Comparison of ENCODE assay signal across 9 mouse cellular contexts in genomic region chr10:60212589-60213379, GRCm38 (mm10). TPM values are rescaled to one million over a fixed set of nuclear protein-coding genes. Genes with fewer than 3 reads are reported as not detected.
A peak's percentile ranks its signal among the peaks of the same experiment; 100 is the strongest.
DNase-seq lines count a peak whose midpoint lies in the region; ATAC-seq and TF ChIP-seq lines count a peak whose summit lies in the region.
"Had no signal": no experiment of that assay in that cellular context is flagged by ENCODE, and none has a peak within 500 bp of the region (broad histone marks: within the 10 kb centered on the region; RNA-seq: fewer than 3 reads in every experiment).

No protein-coding gene starts in this region.

- DNase-seq in limb, embryonic 10.5 days (ENCODE audit: low spot score): no peak
- DNase-seq in heart, postnatal 10 days: peak; percentile 60 to 66
- DNase-seq in lung, postnatal 0 days (ENCODE audit: low spot score): peak; percentile 78
- DNase-seq in adrenal gland, adult (ENCODE audit: inconsistent age in 2 of 2, low spot score in 1 of 2): no peak
- DNase-seq in thymus, postnatal 10 days (ENCODE audit: low spot score in 2 of 2): no peak
- DNase-seq: thymus, adult 2 months had no signal

- no peak for ATAC-seq in limb, embryonic 12.5 days (ENCODE audit: insufficient number of reproducible peaks, insufficient read depth, low FRiP score, low TSS enrichment, low read depth)
- peak; percentile 49 for ATAC-seq in lung, postnatal 0 days
- no peak for ATAC-seq in CD4-positive, CD25-positive, alpha-beta regulatory T cell, adult 4 months

- TF ChIP-seq EP300 in lung, postnatal 0 days (IDR thresholded peaks at IDR 0.05): no peak

- TF ChIP-seq CTCF in bone marrow, adult 2 months (IDR thresholded peaks at IDR 0.05; ENCODE audit: control insufficient read depth, insufficient read depth, low read length): no peak
- TF ChIP-seq CTCF in lung, postnatal 0 days (IDR thresholded peaks at IDR 0.05): no peak

- H3K36me3 ChIP-seq in limb, embryonic 12.5 days: no peaks in the 10 kb centered on the region
- H3K36me3 ChIP-seq in limb, embryonic 10.5 days: no peaks in the 10 kb centered on the region
- H3K36me3 ChIP-seq in lung, postnatal 0 days (ENCODE audit: insufficient read depth, low read length): no peaks in the 10 kb centered on the region

- peaks cover 4% of the 10 kb centered on the region for H3K27me3 ChIP-seq in limb, embryonic 12.5 days
- peaks cover 19% of the 10 kb centered on the region for H3K27me3 ChIP-seq in limb, embryonic 10.5 days (ENCODE audit: low read depth, poor library complexity, severe bottlenecking)
- no peaks in the 10 kb centered on the region for H3K27me3 ChIP-seq in lung, postnatal 0 days (replicated peaks; ENCODE audit: insufficient read depth, low read length)

- H3K4me2 ChIP-seq in limb, embryonic 12.5 days: no peak overlapping the region
- H3K4me2 ChIP-seq in lung, postnatal 0 days (replicated peaks; ENCODE audit: low read depth, low read length): no peak overlapping the region

- H3K9me3 ChIP-seq in limb, embryonic 12.5 days: no peaks in the 10 kb centered on the region
- no peaks in the 10 kb centered on the region for H3K9me3 ChIP-seq in limb, embryonic 10.5 days (replicated peaks)
- H3K9me3 ChIP-seq in lung, postnatal 0 days (ENCODE audit: low read length): no peaks in the 10 kb centered on the region

- no peak for TF ChIP-seq POLR2A in bone marrow, adult 2 months (IDR thresholded peaks at IDR 0.05; ENCODE audit: borderline replicate concordance, control insufficient read depth, low read depth, low read length)

- intact Hi-C loops in heart, postnatal 10 days (cut with DNase I): no loop called here

- 41% methylated on average over 11 of the region's 11 CpGs for WGBS in limb, embryonic 12.5 days
- 45% methylated on average over 11 of the region's 11 CpGs for WGBS in limb, embryonic 10.5 days
- WGBS in bone marrow, adult 2 months: 60% methylated on average over 11 of the region's 11 CpGs
- WGBS in lung, postnatal 0 days: 34% methylated on average over 11 of the region's 11 CpGs

- 0 out of 2 replicates have a peak overlapping the region, but pooled peaks have one; percentile 8 for H3K9ac ChIP-seq in limb, embryonic 12.5 days (replicated peaks)
- no peak overlapping the region for H3K9ac ChIP-seq in lung, postnatal 0 days (replicated peaks; ENCODE audit: low read depth)

- H3K4me1 ChIP-seq in limb, embryonic 12.5 days (replicated peaks): peaks cover 53% of the 10 kb centered on the region
- H3K4me1 ChIP-seq in limb, embryonic 10.5 days: peaks cover 28% of the 10 kb centered on the region
- no peaks in the 10 kb centered on the region; the same call in none of the 2 replicates for H3K4me1 ChIP-seq in bone marrow, adult 2 months (ENCODE audit: control insufficient read depth, insufficient read depth, low read length)
- peaks cover 17% of the 10 kb centered on the region; the same call in 1 of the 2 replicates for H3K4me1 ChIP-seq in lung, postnatal 0 days (ENCODE audit: insufficient read depth, low read depth, low read length)

- H3K4me3 ChIP-seq in limb, embryonic 12.5 days (replicated peaks): no peak overlapping the region
- no peak overlapping the region for H3K4me3 ChIP-seq in limb, embryonic 10.5 days
- H3K4me3 ChIP-seq in bone marrow, adult 2 months (replicated peaks; ENCODE audit: control insufficient read depth, low read depth, low read length): no peak overlapping the region
- no peak overlapping the region for H3K4me3 ChIP-seq in lung, postnatal 0 days (ENCODE audit: low read depth, low read length)

- peak overlapping the region; percentile 64 for H3K27ac ChIP-seq in limb, embryonic 12.5 days
- no peak overlapping the region for H3K27ac ChIP-seq in limb, embryonic 10.5 days
- H3K27ac ChIP-seq in bone marrow, adult 2 months (ENCODE audit: control insufficient read depth, insufficient read depth, low read depth, low read length, poor library complexity): peak overlapping the region; percentile 40
- H3K27ac ChIP-seq in lung, postnatal 0 days (ENCODE audit: low read length): no peak overlapping the region

RNA-seq across cellular contexts. Expression of gene Chst3, which starts 6.3 kb away (rescaled TPM):
- 2.7 and 3.4 TPM in 2 replicates for polyA plus RNA-seq in limb, embryonic 12.5 days (2016; fragmentation: Nextera tagmentation; extraction: Ambion mirVana)
- 1.4 and 2.0 TPM in 2 replicates for polyA plus RNA-seq in limb, embryonic 10.5 days (2016; fragmentation: Nextera tagmentation; extraction: Ambion mirVana)
- 11.9 and 16.5 TPM in 2 replicates for polyA plus RNA-seq in bone marrow, adult 2 months (2011; ENCODE audit: insufficient read depth, insufficient read length, low replicate concordance, missing spikeins)
- 1 to 10 TPM; 1.4 to 1.8 TPM for total RNA-seq in heart, postnatal 10 days (2021)
- 1.8 TPM in 2 replicates for polyA plus RNA-seq in lung, postnatal 0 days (2015; fragmentation: Nextera tagmentation; extraction: Ambion mirVana)
- polyA plus RNA-seq in CD4-positive, CD25-positive, alpha-beta regulatory T cell, adult 4 months (2017; shearing (Covaris generic)): under 1 TPM; 0.11 to 0.51 TPM

Comparison
In these comparisons a context has a peak if more than half of its experiments do, and no peak if none do; other contexts are left out.
1. H3K27ac ChIP-seq: peak in limb, embryonic 12.5 days (single experiment) and bone marrow, adult 2 months (single experiment); none in limb, embryonic 10.5 days (single experiment) and lung, postnatal 0 days (single experiment).
2. DNase-seq: peak in heart, postnatal 10 days (2 of 2) and lung, postnatal 0 days (single experiment); none in limb, embryonic 10.5 days (single experiment), adrenal gland, adult (0 of 2) and thymus, postnatal 10 days (0 of 2).